Mouse (Mus musculus): ENCODE data around the gene Sgtb. TPM values are rescaled to one million over a fixed set of nuclear protein-coding genes. Genes with fewer than 3 reads are reported as not detected.
A peak's percentile ranks its signal among the peaks of the same experiment; 100 is the strongest.

Sgtb gene
- polyA plus RNA-seq, 1 experiment from 2014 or later = 8.3 TPM

DNA sequence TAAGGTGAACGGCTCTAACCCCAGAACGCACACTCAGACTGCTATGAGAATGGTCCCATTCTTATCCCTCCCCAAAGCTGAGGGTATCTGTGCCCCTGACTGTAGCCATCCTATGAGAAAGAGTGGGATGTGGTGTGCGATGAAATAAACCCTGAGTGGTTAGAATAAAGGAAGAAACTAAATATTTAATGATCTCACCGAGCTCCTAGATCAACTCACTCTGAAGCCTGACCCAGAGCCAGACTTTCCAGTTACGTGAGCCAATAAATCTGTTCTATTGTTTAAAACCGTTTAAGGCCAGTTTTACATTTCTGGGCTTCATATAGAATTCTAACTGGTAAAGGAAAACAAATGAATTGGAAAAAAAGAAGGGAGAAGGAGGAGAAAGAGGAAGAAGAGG is 32.5 kb upstream of the Sgtb start:
- CTCF ChIA-PET = interaction anchor here (0.7 to 1.5 kb wide), 2 partner anchors 12 to 17 kb away, joined by 3 to 5 read pairs; no protein-coding TSS in a partner anchor
- no peak for TF ChIP-seq CTCF (IDR thresholded peaks at IDR 0.05)
- POLR2A ChIA-PET = interaction anchor here (0.6 kb wide), 1 partner anchor 72 kb away, joined by 3 read pairs; no protein-coding TSS in a partner anchor
- in situ Hi-C loops (cut with MboI; ENCODE audit: low pct_unique_long_range_greater_than_20kb) = no loop called here
- DNase-seq (ENCODE audit: low read depth, low spot score) (no peak), ATAC-seq (no peak)
- no peaks in the 10 kb centered on the region for H3K27me3 ChIP-seq

GRCm38 (mm10) chr13:104082504-104082903 is 27.0 kb upstream of the Sgtb start:
- POLR2A ChIA-PET = interaction anchor here (0.6 to 1.8 kb wide), 2 partner anchors 11 to 257 kb away, joined by 5 read pairs; no protein-coding TSS in a partner anchor
- no peak for ATAC-seq
- no peak for DNase-seq (ENCODE audit: low read depth, low spot score)
- TF ChIP-seq CTCF (IDR thresholded peaks at IDR 0.05) = no peak
- CTCF ChIA-PET = interaction anchor here (1.0 kb wide), 1 partner anchor 21 kb away, joined by 3 read pairs; no protein-coding TSS in a partner anchor
- no peaks in the 10 kb centered on the region for H3K27me3 ChIP-seq
- in situ Hi-C loops (cut with MboI; ENCODE audit: low pct_unique_long_range_greater_than_20kb) = no loop called here

DNA sequence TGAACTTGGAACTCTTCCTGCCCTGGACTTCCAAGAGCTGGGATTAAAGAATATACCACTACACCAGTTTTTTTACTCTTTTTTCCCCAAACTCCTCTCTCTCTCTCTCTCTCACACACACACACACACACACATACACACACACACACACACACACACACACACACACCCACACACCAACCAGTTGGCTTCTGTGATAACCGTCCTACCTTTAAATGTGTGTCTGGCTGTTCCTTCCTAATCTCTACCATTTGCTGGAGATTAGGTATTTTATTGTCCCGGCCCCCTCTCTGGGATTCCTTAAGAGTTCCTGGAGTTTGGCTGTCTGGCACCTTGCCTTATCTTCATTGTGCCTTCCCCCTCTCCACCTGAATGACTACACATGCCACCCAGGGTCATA is 24.9 kb upstream of the Sgtb start:
- DNase-seq (ENCODE audit: low read depth, low spot score) = no peak
- CTCF ChIA-PET = interaction anchor here (1.0 kb wide), 1 partner anchor 12 kb away, joined by 3 read pairs; no protein-coding TSS in a partner anchor
- POLR2A ChIA-PET = no interaction called here
- TF ChIP-seq CTCF (IDR thresholded peaks at IDR 0.05) = no peak
- ATAC-seq = no peak
- H3K27me3 ChIP-seq = no peaks in the 10 kb centered on the region
- in situ Hi-C loops (cut with MboI; ENCODE audit: low pct_unique_long_range_greater_than_20kb) = no loop called here

DNA sequence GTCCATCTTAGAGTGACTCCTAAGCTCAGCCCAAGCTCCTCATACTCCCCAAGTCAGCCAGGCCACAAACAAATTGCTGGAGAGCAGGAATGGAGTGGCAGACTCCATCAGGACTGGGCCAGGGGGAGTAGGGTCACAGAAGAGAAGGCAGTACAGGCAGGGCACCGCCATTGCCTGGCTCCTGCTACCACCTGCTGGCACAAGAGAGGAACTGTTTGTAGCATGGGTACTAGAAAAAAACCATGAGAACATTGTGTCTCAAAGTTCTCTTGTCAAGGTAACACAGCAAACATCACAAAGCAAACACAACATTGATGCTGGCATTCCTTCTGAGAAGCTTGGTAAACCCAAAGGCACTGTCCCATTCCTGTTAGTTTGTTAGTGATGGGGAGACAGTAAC is 20.2 kb upstream of the Sgtb start:
- DNase-seq (ENCODE audit: low read depth, low spot score) (no peak), ATAC-seq (peak; percentile 47)
- POLR2A ChIA-PET = interaction anchor here (1.2 kb wide), 1 partner anchor 315 kb away, joined by 3 read pairs; the partner anchor contains the start of gene Srek1
- peak; percentile 92 for TF ChIP-seq CTCF (IDR thresholded peaks at IDR 0.05)
- in situ Hi-C loops (cut with MboI; ENCODE audit: low pct_unique_long_range_greater_than_20kb) = no loop called here
- CTCF ChIA-PET = interaction anchor here (0.8 to 2.1 kb wide), 14 partner anchors 9 to 393 kb away, joined by 3 to 9 read pairs (median 3); partner anchors contain the start of gene Srek1
- no peaks in the 10 kb centered on the region for H3K27me3 ChIP-seq

- ChIA-PET POLR2A (interaction anchor here (1.3 kb wide), 1 partner anchor 9 kb away, joined by 4 read pairs; no protein-coding TSS in a partner anchor), CTCF (interaction anchor here (0.8 to 1.1 kb wide), 2 partner anchors 9 to 43 kb away, joined by 3 read pairs; no protein-coding TSS in a partner anchor)
- no peak for TF ChIP-seq CTCF (IDR thresholded peaks at IDR 0.05)
- H3K27me3 ChIP-seq = no peaks in the 10 kb centered on the region
- DNase-seq (ENCODE audit: low read depth, low spot score) (no peak), ATAC-seq (no peak)
- in situ Hi-C loops (cut with MboI; ENCODE audit: low pct_unique_long_range_greater_than_20kb) = no loop called here
Observed at GRCm38 (mm10) chr13:104091734-104092133, 17.8 kb upstream of the Sgtb start.

DNA sequence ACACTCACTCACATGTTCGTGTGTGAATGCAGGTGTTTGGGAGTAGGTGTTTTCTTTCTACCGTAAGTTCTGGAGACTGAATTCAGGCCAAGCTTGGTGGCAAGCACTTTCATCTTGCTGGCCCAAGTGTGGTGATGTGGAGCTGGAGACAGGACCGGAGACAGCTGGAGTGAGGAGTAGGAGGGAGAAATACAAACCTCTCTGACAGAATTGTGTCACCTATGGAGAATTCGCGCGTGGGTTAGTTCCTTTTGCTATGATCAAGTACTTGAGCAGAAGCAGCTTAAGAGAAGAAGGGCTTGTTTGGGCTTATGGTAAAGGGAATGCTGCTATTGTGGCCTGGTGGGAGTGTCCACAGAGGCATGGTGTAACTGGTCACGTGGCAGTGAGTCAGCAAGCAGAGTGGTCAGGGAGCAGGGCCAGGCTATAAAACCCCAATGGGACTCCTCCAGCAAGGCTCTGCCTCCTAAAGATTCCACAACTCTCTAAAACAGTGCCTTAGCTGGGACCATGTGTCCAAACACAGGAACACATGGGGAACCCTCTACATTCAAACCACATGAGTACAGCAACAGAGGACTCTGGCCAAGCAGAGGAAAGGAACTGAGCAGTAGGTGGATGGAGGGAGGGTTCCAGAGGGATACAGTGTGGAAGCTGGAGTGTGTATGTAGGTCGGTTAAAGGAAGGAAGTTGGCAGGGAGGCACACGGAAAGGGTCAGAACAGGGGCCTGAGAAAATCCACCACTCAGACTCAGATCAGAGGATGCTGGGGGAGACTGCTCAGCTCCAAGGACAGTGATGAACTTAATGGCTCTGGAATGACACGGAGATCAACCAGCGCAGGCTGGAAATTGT is 14.8 kb upstream of the Sgtb start:
- no peak for DNase-seq (ENCODE audit: low read depth, low spot score)
- TF ChIP-seq CTCF (IDR thresholded peaks at IDR 0.05) = no peak
- ChIA-PET CTCF (interaction anchor here (1.0 to 1.4 kb wide), 2 partner anchors 10 to 18 kb away, joined by 3 read pairs; no protein-coding TSS in a partner anchor), POLR2A (no interaction called here)
- no peaks in the 10 kb centered on the region for H3K27me3 ChIP-seq
- no peak for ATAC-seq
- in situ Hi-C loops (cut with MboI; ENCODE audit: low pct_unique_long_range_greater_than_20kb) = no loop called here

GRCm38 (mm10) chr13:104095955-104096354 is 13.6 kb upstream of the Sgtb start:
- ChIA-PET POLR2A (no interaction called here), CTCF (interaction anchor here (1.4 kb wide), 1 partner anchor 11 kb away, joined by 6 read pairs; no protein-coding TSS in a partner anchor)
- no peak for DNase-seq (ENCODE audit: low read depth, low spot score)
- TF ChIP-seq CTCF (IDR thresholded peaks at IDR 0.05) = no peak
- no peak for ATAC-seq
- no peaks in the 10 kb centered on the region for H3K27me3 ChIP-seq
- in situ Hi-C loops (cut with MboI; ENCODE audit: low pct_unique_long_range_greater_than_20kb) = no loop called here

DNA sequence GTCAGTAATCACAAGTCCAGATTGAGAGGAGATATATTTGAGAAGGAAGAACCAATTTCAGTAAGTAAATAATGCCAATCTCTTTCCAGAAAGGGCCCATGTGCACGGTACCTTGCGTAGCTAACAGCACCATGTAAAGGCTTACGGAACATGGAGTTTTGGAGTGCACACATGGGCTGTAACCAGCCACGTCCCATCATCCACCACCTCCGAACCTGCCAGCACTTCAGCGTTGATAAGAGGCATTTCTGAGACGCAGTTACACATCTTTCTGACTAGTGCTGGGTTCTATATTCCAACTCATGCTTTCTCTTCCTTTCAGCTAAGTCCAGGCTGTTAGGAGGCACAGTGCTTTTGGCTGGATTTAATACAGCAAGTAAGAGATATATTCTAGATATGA is 12.4 kb upstream of the Sgtb start:
- DNase-seq (ENCODE audit: low read depth, low spot score) (no peak), ATAC-seq (no peak)
- in situ Hi-C loops (cut with MboI; ENCODE audit: low pct_unique_long_range_greater_than_20kb) = no loop called here
- CTCF ChIA-PET = interaction anchor here (1.4 kb wide), 1 partner anchor 10 kb away, joined by 6 read pairs; no protein-coding TSS in a partner anchor
- no peaks in the 10 kb centered on the region for H3K27me3 ChIP-seq
- no peak for TF ChIP-seq CTCF (IDR thresholded peaks at IDR 0.05)
- POLR2A ChIA-PET = no interaction called here

DNA sequence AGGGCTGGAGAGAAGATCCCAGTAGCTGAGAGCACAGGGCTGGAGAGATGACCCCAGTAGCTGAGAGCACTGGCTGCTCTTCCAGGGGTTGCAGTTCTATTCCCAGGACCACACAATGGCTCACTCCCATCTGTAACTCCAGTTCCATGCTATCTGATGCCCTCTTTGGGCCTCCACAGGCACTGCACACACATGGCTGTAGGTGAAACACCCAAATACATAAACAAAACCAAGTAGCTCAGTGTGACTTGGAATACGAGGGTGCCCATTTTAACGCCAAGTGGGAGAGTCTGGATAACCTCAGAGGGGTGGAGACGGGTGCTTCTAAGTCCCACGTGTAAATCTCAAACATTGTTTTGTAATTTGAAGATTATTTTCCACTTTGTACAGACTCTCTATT is 9.1 kb upstream of the Sgtb start:
- no peak for DNase-seq (ENCODE audit: low read depth, low spot score)
- ChIA-PET CTCF (interaction anchor here (0.8 to 1.0 kb wide), 2 partner anchors 9 to 11 kb away, joined by 3 to 4 read pairs; no protein-coding TSS in a partner anchor), POLR2A (interaction anchor here (1.7 kb wide), 1 partner anchor 9 kb away, joined by 4 read pairs; no protein-coding TSS in a partner anchor)
- in situ Hi-C loops (cut with MboI; ENCODE audit: low pct_unique_long_range_greater_than_20kb) = no loop called here
- TF ChIP-seq CTCF (IDR thresholded peaks at IDR 0.05) = no peak
- ATAC-seq = no peak
- no peaks in the 10 kb centered on the region for H3K27me3 ChIP-seq

DNA sequence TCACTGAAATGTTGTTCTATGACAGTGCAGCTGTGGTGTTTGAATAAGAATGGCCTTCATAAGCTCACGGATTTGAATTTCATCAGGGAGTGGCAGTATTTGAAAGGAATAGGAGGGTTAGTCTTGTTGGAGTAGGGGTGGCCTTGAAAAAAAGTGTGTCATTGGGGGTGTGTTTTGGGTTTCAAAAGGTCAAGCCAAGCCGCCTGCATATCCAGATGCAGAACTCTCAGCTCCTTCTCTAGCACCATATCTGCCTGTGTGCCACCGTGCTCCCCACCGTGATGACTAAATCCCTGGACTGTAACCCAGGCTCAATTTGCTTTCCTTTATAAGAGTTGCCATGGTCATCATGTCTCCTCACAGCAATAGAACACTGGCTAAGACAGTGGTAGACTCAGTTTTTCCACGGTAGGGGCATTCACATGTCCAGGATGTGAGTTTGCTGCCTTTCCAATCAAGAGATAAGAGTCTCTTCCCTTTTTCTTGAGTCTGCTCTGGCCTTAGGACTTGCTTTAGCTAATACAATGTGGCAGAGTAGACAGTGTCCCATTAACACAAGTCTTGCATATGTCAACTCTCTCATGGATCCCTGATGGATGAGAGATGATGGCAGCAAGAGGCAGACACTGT is 7.8 kb upstream of the Sgtb start:
- DNase-seq (ENCODE audit: low read depth, low spot score) (no peak), ATAC-seq (no peak)
- CTCF ChIA-PET = interaction anchor here (0.9 kb wide), 1 partner anchor 18 kb away, joined by 3 read pairs; no protein-coding TSS in a partner anchor
- no peak for TF ChIP-seq CTCF (IDR thresholded peaks at IDR 0.05)
- no peaks in the 10 kb centered on the region for H3K27me3 ChIP-seq
- in situ Hi-C loops (cut with MboI; ENCODE audit: low pct_unique_long_range_greater_than_20kb) = no loop called here
- POLR2A ChIA-PET = interaction anchor here (1.7 kb wide), 1 partner anchor 10 kb away, joined by 4 read pairs; no protein-coding TSS in a partner anchor

Measured in Patski (cell line).